Mouse (Mus musculus) E14TG2a.4 (cell line): Measurements from ENCODE around the gene Adprhl2.

Experiments used
- CTCF ChIP-seq: conservative IDR thresholded peaks from 2 replicates; pipeline ENCODE4 v1.5.1; 2014; ENCODE audit warnings: low read length
- NANOG ChIP-seq: IDR thresholded peaks from 2 replicates; pipeline ENCODE4 v1.6.1; 2014; ENCODE audit warnings: borderline replicate concordance, low read length, mixed read lengths
- POU5F1 ChIP-seq: IDR thresholded peaks from 2 replicates; pipeline ENCODE4 v1.6.1; 2014; ENCODE audit warnings: low read length, borderline replicate concordance

- TF ChIP-seq CTCF (peak; percentile 90), NANOG (no peak), POU5F1 (no peak)
Measured at GRCm38 (mm10) chr4:126321111-126321853, at the start of gene Adprhl2.
